Mouse (Mus musculus) CH12.LX (cell line): ENCODE results near the gene Styx. TPM values are rescaled to one million over a fixed set of nuclear protein-coding genes. Genes with fewer than 3 reads are reported as not detected.

ENCODE experiments used
- DNase-seq: peaks from one replicate; pipeline ENCODE4 v3.0.0-alpha.2; 2013; ENCODE audit errors: extremely low read depth
- H3K27ac ChIP-seq: 2 replicates; pipeline ENCODE4 v1.5.1; 2012; ENCODE audit warnings: low read depth, mild to moderate bottlenecking, control low read depth, moderate library complexity; ENCODE audit not compliant: insufficient read depth
- H3K27me3 ChIP-seq: replicated peaks from 2 replicates; pipeline ENCODE3; 2012; ENCODE audit warnings: inconsistent platforms
- H3K36me3 ChIP-seq, 2 experiments: replicated peaks in 1 of 2; 2 replicates each; pipeline versions ENCODE3 to v1.6.1; 2012; ENCODE audit warnings: inconsistent platforms in 1 of 2, low read length in 1 of 2, mild to moderate bottlenecking in 1 of 2, mixed read lengths in 1 of 2, moderate library complexity in 1 of 2; ENCODE audit not compliant: control insufficient read depth in 1 of 2, insufficient read depth in 1 of 2
- H3K4me1 ChIP-seq, 2 experiments: 2 replicates each; pipeline ENCODE4 v1.6.1; 2012; ENCODE audit warnings: inconsistent platforms in 1 of 2, moderate library complexity in 1 of 2; ENCODE audit not compliant: insufficient read depth in 2 of 2, control insufficient read depth in 1 of 2
- H3K4me2 ChIP-seq: 2 replicates; pipeline ENCODE4 v1.6.1; 2012; ENCODE audit warnings: low read depth, mild to moderate bottlenecking, control low read depth; ENCODE audit not compliant: poor library complexity, insufficient read depth, severe bottlenecking
- H3K4me3 ChIP-seq, 3 experiments: fragments of 150-350 bp in 1 of 3; sonication (generic) in 1 of 3; replicated peaks in 1 of 3; 2 replicates each; pipeline versions ENCODE3 to v1.5.1; 2011 to 2012; ENCODE audit warnings: low read depth in 2 of 3, low read length in 2 of 3, mild to moderate bottlenecking in 2 of 3, moderate library complexity in 2 of 3, control low read depth in 1 of 3, improper control_type of control experiment in 1 of 3, inconsistent platforms in 1 of 3, mixed read lengths in 1 of 3; ENCODE audit not compliant: poor library complexity in 1 of 3
- H3K79me2 ChIP-seq: replicated peaks from 2 replicates; pipeline ENCODE4 v1.6.1; 2012; ENCODE audit warnings: mild to moderate bottlenecking, moderate library complexity; ENCODE audit not compliant: control insufficient read depth, poor library complexity, insufficient read depth, severe bottlenecking; ENCODE audit errors: extremely low read depth
- H3K9ac ChIP-seq: 2 replicates; pipeline ENCODE4 v1.6.1; 2012; ENCODE audit warnings: low read depth, mild to moderate bottlenecking, control low read depth, moderate library complexity; ENCODE audit not compliant: insufficient read depth
- H3K9me3 ChIP-seq: replicated peaks from 2 replicates; pipeline ENCODE3; 2012; ENCODE audit warnings: low read length, inconsistent platforms, mixed read lengths
- CHD1 ChIP-seq: IDR thresholded peaks from 2 replicates; pipeline ENCODE4 v1.6.1; 2012; ENCODE audit warnings: low read depth, low read length, improper control_type of control experiment, inconsistent platforms
- E2F4 ChIP-seq: IDR thresholded peaks from 2 replicates; pipeline ENCODE4 v1.6.1; 2011; ENCODE audit warnings: low read depth, low read length, improper control_type of control experiment; ENCODE audit not compliant: insufficient replicate concordance
- EP300 ChIP-seq: IDR thresholded peaks from 2 replicates; pipeline ENCODE4 v1.6.1; 2011; ENCODE audit warnings: low read length, improper control_type of control experiment
- GABPA ChIP-seq: IDR thresholded peaks from 2 replicates; pipeline ENCODE4 v1.6.1; 2012; ENCODE audit warnings: low read depth, low read length, improper control_type of control experiment, inconsistent platforms; ENCODE audit not compliant: insufficient replicate concordance
- JUND ChIP-seq: conservative IDR thresholded peaks from 2 replicates; pipeline ENCODE4 v1.6.1; 2011; ENCODE audit warnings: low read depth, low read length, improper control_type of control experiment
- MAFK ChIP-seq: IDR thresholded peaks from 2 replicates; pipeline ENCODE4 v1.6.1; 2011; ENCODE audit warnings: low read length, improper control_type of control experiment; ENCODE audit not compliant: insufficient replicate concordance
- MAZ ChIP-seq: IDR thresholded peaks from 2 replicates; pipeline ENCODE4 v1.6.1; 2012; ENCODE audit warnings: low read depth, mild to moderate bottlenecking, inconsistent platforms, low read length, improper control_type of control experiment, moderate library complexity
- MYC ChIP-seq: IDR thresholded peaks from 2 replicates; pipeline ENCODE4 v1.6.1; 2011; ENCODE audit warnings: low read depth, mild to moderate bottlenecking, improper control_type of control experiment, low read length
- NELFE ChIP-seq: IDR thresholded peaks from 2 replicates; pipeline ENCODE4 v1.6.1; 2011; ENCODE audit warnings: low read depth, low read length, improper control_type of control experiment
- NRF1 ChIP-seq: IDR thresholded peaks from 2 replicates; pipeline ENCODE4 v1.6.1; 2014; ENCODE audit warnings: low read depth, mild to moderate bottlenecking, inconsistent platforms, low read length, improper control_type of control experiment, moderate library complexity
- PAX5 ChIP-seq: IDR thresholded peaks from 2 replicates; pipeline ENCODE4 v1.6.1; 2012; ENCODE audit warnings: low read length, inconsistent platforms, mixed read lengths
- POLR2A ChIP-seq: IDR thresholded peaks from 2 replicates; pipeline ENCODE4 v1.6.1; 2011; ENCODE audit warnings: low read depth, mild to moderate bottlenecking, improper control_type of control experiment, low read length
- RAD21 ChIP-seq: IDR thresholded peaks from 2 replicates; pipeline ENCODE4 v1.6.1; 2011; ENCODE audit warnings: low read depth, mild to moderate bottlenecking, low read length, improper control_type of control experiment, moderate library complexity
- RCOR1 ChIP-seq: conservative IDR thresholded peaks from 2 replicates; pipeline ENCODE4 v1.6.1; 2012; ENCODE audit warnings: low read depth, mild to moderate bottlenecking, inconsistent platforms, low read length, improper control_type of control experiment
- SIN3A ChIP-seq: IDR thresholded peaks from 2 replicates; pipeline ENCODE4 v1.6.1; 2012; ENCODE audit warnings: low read length, improper control_type of control experiment, inconsistent platforms
- SMC3 ChIP-seq: IDR thresholded peaks from 2 replicates; pipeline ENCODE4 v1.6.1; 2011; ENCODE audit warnings: low read depth, low read length, improper control_type of control experiment
- UBTF ChIP-seq: IDR thresholded peaks from 2 replicates; pipeline ENCODE4 v1.6.1; 2012; ENCODE audit warnings: low read depth, mild to moderate bottlenecking, inconsistent platforms, low read length, improper control_type of control experiment, moderate library complexity
- USF1 ChIP-seq: IDR thresholded peaks from 2 replicates; pipeline ENCODE4 v1.6.1; 2014; ENCODE audit warnings: low read depth, mild to moderate bottlenecking, inconsistent platforms, low read length, improper control_type of control experiment
- ZC3H11A ChIP-seq: IDR thresholded peaks from 2 replicates; pipeline ENCODE4 v1.6.1; 2012; ENCODE audit warnings: low read depth, mild to moderate bottlenecking, inconsistent platforms, low read length, improper control_type of control experiment
- ZNF384 ChIP-seq: IDR thresholded peaks from 2 replicates; pipeline ENCODE4 v1.6.1; 2012; ENCODE audit warnings: low read depth, low read length, improper control_type of control experiment, inconsistent platforms
- dilution Hi-C: fragments of 300-500 bp; cut with MboI; formaldehyde crosslinking; loops from 2 replicates; pipeline ENCODE4 v1.14.3; 2020; ENCODE audit warnings: low sequenced_read_pairs; ENCODE audit not compliant: extremely low pct_unique_long_range_greater_than_20kb, extremely low pct_ligation_motif_present
- in situ Hi-C: fragments of 300-500 bp; cut with MboI; formaldehyde crosslinking; loops from 3 replicates; pipeline ENCODE4 v1.14.3; 2019; ENCODE audit warnings: low sequenced_read_pairs, low pct_ligation_motif_present, low pct_unique_long_range_greater_than_20kb, mixed read lengths
- polyA plus RNA-seq: library from polyadenylated mRNA; unstranded; fragments of >175 nt; gene quantifications from 2 replicates; pipeline ENCODE4 v1.2.1, GENCODE M21; 2012; ENCODE audit warnings: low read depth; ENCODE audit not compliant: insufficient read length
- total RNA-seq, 2 experiments: library from RNA; depleted of rRNA; stranded (reverse); fragments of 300-350 nt in 1 of 2; fragments of >200 nt in 1 of 2; gene quantifications; 2 replicates each; pipeline ENCODE4 v1.2.3; 2012 to 2014

The Styx gene
- total and polyA plus RNA-seq, 3 experiments = 15.7 to 41.2 (median 21.8) TPM

DNA sequence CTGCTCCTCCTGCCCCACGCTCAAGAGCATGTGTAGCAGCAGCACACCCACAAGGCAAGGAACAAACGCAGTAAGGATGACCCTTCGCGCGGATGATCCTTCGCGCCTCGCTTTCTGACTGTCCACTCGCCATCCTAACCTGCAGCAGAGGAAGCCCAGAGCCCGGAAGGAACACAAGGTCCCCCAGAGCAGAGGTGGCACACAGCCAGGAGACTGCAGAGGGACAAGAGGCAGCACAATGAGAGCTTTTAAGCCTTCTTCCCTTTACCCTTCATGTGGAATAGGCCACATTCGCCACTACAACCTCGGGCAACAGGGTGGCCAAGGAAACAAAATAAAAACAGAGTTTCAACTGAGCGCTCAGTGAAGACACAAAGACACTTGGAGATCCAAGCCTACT, 41.2 kb upstream of the Styx start:
- TF ChIP-seq EP300 (no peak), MAZ (no peak), MAFK (no peak), RAD21 (no peak), POLR2A (no peak), USF1 (no peak), SMC3 (no peak), MYC (no peak), ZC3H11A (no peak), UBTF (no peak), PAX5 (no peak), ZNF384 (no peak), SIN3A (no peak), RCOR1 (no peak)
- H3K79me2 ChIP-seq = peaks cover 80% of the 10 kb centered on the region
- H3K36me3 ChIP-seq = peaks cover 19 to 65% of the 10 kb centered on the region in 2 experiments
- no peak overlapping the region for H3K4me2 ChIP-seq
- in situ Hi-C loops (no loop called here), dilution Hi-C loops (no loop called here)
- H3K9me3 ChIP-seq = no peaks in the 10 kb centered on the region
- H3K27me3 ChIP-seq = no peaks in the 10 kb centered on the region
- H3K9ac ChIP-seq = no peak overlapping the region
- H3K27ac ChIP-seq = no peak overlapping the region
- H3K4me1 ChIP-seq = peaks cover 9 to 32% of the 10 kb centered on the region in 2 experiments
- H3K4me3 ChIP-seq = no peak overlapping the region
- DNase-seq = no peak

- no peak overlapping the region for H3K4me3 ChIP-seq
- dilution Hi-C loops = no loop called here
- peaks cover 9 to 35% of the 10 kb centered on the region in 2 experiments for H3K4me1 ChIP-seq
Measured at GRCm38 (mm10) chr14:45310101-45310500, 40.8 kb upstream of the Styx start.

More at GRCm38 (mm10) chr14:45310101-45310500, 40.8 kb upstream of the Styx start:
- no peak overlapping the region for H3K9ac ChIP-seq
- H3K79me2 ChIP-seq = peaks cover 82% of the 10 kb centered on the region
- in situ Hi-C loops = no loop called here
- H3K27ac ChIP-seq = no peak overlapping the region
- no peaks in the 10 kb centered on the region for H3K9me3 ChIP-seq
- H3K27me3 ChIP-seq = no peaks in the 10 kb centered on the region
- TF ChIP-seq MAFK (no peak), NELFE (no peak), RCOR1 (no peak), GABPA (no peak), E2F4 (no peak), JUND (no peak), CHD1 (no peak), NRF1 (no peak), UBTF (no peak)
- DNase-seq = no peak
- peaks cover 16 to 61% of the 10 kb centered on the region in 2 experiments for H3K36me3 ChIP-seq
- H3K4me2 ChIP-seq = no peak overlapping the region
